Mouse (Mus musculus) erythroid progenitor cell, adult 5-6 weeks (primary cell): Measurements from ENCODE around the gene Gm10718. TPM values are rescaled to one million over a fixed set of nuclear protein-coding genes. Genes with fewer than 3 reads are reported as not detected.
"Not testable (repeated sequence)": the region's sequence is repeated elsewhere in the genome, so short reads cannot be mapped to it uniquely, and the experiment has no call there.

ENCODE experiments used
- ATAC-seq: replicated peaks from 2 replicates; pipeline ENCODE4 v1.8.0; 2016; ENCODE audit warnings: moderate number of reproducible peaks, mild to moderate bottlenecking, moderate TSS enrichment, inconsistent platforms; ENCODE audit not compliant: poor library complexity, low FRiP score, severe bottlenecking
- total RNA-seq, 2 experiments: library from RNA; stranded (forward) in 1 of 2; stranded (reverse) in 1 of 2; fragments of 150-400 nt in 1 of 2; fragments of 186-747, 209-891 nt in 1 of 2; gene quantifications; 2 replicates each; pipeline versions ENCODE4 v1.2.3 to v1.2.4; 2015 to 2017; ENCODE audit warnings: low replicate concordance in 2 of 2

Gene Gm10718
- total RNA-seq, 2 experiments from 2014 or later = 10.2 TPM; not detected in 1

- not testable (repeated sequence) for ATAC-seq
These were observed 770 bp downstream of the Gm10718 start for GRCm38 (mm10) chr9:3023985-3024648.

GRCm38 (mm10) chr9:3024912-3025467 lies 1.6 kb downstream of the Gm10718 start, which contains the start of gene Gm10717:
Gm10717 (plus strand) TSS chr9:3025417.
- not testable (repeated sequence) for ATAC-seq

- not testable (repeated sequence) for ATAC-seq
These were observed 2.3 kb downstream of the Gm10718 start for GRCm38 (mm10) chr9:3025653-3026052.

GRCm38 (mm10) chr9:3026136-3026535 lies 2.8 kb downstream of the Gm10718 start:
- not testable (repeated sequence) for ATAC-seq

- not testable (repeated sequence) for ATAC-seq
These were observed 3.4 kb downstream of the Gm10718 start for GRCm38 (mm10) chr9:3026741-3027140.

- not testable (repeated sequence) for ATAC-seq
These were observed 3.9 kb downstream of the Gm10718 start for GRCm38 (mm10) chr9:3027200-3027599.

- ATAC-seq = not testable (repeated sequence)
These were observed 6.1 kb downstream of the Gm10718 start for GRCm38 (mm10) chr9:3029276-3030000.

GRCm38 (mm10) chr9:3030677-3031318 lies 7.5 kb downstream of the Gm10718 start:
- ATAC-seq = not testable (repeated sequence)

GRCm38 (mm10) chr9:3034299-3034698 lies 11.0 kb downstream of the Gm10718 start, which contains the start of gene Gm17535:
Gm17535 (plus strand) TSS chr9:3034599.
- not testable (repeated sequence) for ATAC-seq

GRCm38 (mm10) chr9:3036577-3036976 lies 13.2 kb downstream of the Gm10718 start, which contains the start of gene Gm10715:
Gm10715 (plus strand) TSS chr9:3036877.
- ATAC-seq = not testable (repeated sequence)

- not testable (repeated sequence) for ATAC-seq
These were observed 14.8 kb downstream of the Gm10718 start for GRCm38 (mm10) chr9:3038161-3038560.

Other genes starting within 250 kb of the Gm10718 start
- not detected in 2 replicates for gene Gm10722, start 22.6 kb upstream of the Gm10718 start, total RNA-seq (2015; ENCODE audit: low replicate concordance)
- not detected in 2 replicates for gene Gm10722, start 22.6 kb upstream of the Gm10718 start, total RNA-seq (2017; ENCODE audit: low replicate concordance)
- gene Gm11168, start 20.2 kb upstream of the Gm10718 start, total RNA-seq (2015; ENCODE audit: low replicate concordance) = not detected in 2 replicates
- 4.9 TPM in 1 of 2 replicates, not detected in the other for gene Gm11168, start 20.2 kb upstream of the Gm10718 start, total RNA-seq (2017; ENCODE audit: low replicate concordance)
- gene Gm10721, start 10.4 kb upstream of the Gm10718 start, total RNA-seq (2015; ENCODE audit: low replicate concordance) = not detected in 2 replicates
- 0.51 TPM in 1 of 2 replicates, not detected in the other for gene Gm10721, start 10.4 kb upstream of the Gm10718 start, total RNA-seq (2017; ENCODE audit: low replicate concordance)
- gene Gm10720, start 7.9 kb upstream of the Gm10718 start, total RNA-seq (2015; ENCODE audit: low replicate concordance) = not detected in 2 replicates
- 1.3 TPM in 1 of 2 replicates, not detected in the other for gene Gm10720, start 7.9 kb upstream of the Gm10718 start, total RNA-seq (2017; ENCODE audit: low replicate concordance)
- gene Gm10719, start 6.1 kb upstream of the Gm10718 start, total RNA-seq (2015; ENCODE audit: low replicate concordance) = not detected in 2 replicates
- 18.1 and 20.0 TPM in 2 replicates for gene Gm10719, start 6.1 kb upstream of the Gm10718 start, total RNA-seq (2017; ENCODE audit: low replicate concordance)
- gene Gm10717, start 1.9 kb downstream of the Gm10718 start, total RNA-seq (2015; ENCODE audit: low replicate concordance) = 4.6 TPM in 1 of 2 replicates, not detected in the other
- 11.3 and 12.7 TPM in 2 replicates for gene Gm10717, start 1.9 kb downstream of the Gm10718 start, total RNA-seq (2017; ENCODE audit: low replicate concordance)
- gene Gm17535, start 11.1 kb downstream of the Gm10718 start, total RNA-seq (2015; ENCODE audit: low replicate concordance) = not detected in 2 replicates
- gene Gm17535, start 11.1 kb downstream of the Gm10718 start, total RNA-seq (2017; ENCODE audit: low replicate concordance) = 1.5 TPM in 1 of 2 replicates, not detected in the other
- gene Gm10715, start 13.3 kb downstream of the Gm10718 start, total RNA-seq (2015; ENCODE audit: low replicate concordance) = not detected in 2 replicates
- 3.3 TPM in 1 of 2 replicates, not detected in the other for gene Gm10715, start 13.3 kb downstream of the Gm10718 start, total RNA-seq (2017; ENCODE audit: low replicate concordance)